Mouse (Mus musculus) liver, embryonic 14.5 days (tissue): ENCODE measurements at regions not wholly inside any gene's neighbourhood (a gene's known extent, or its start where the extent isn't known, plus 50 kb on each side); places are given as distances from the start of the nearest gene placed in this dataset.

Experiments
- CTCF ChIP-seq: IDR thresholded peaks from 2 replicates; pipeline ENCODE4 v1.5.1; 2016; ENCODE audit warnings: antibody characterized with exemption, low read depth, control low read depth
- EP300 ChIP-seq: IDR thresholded peaks from 2 replicates; pipeline ENCODE4 v1.6.1; 2016; ENCODE audit warnings: antibody characterized with exemption, low read depth

GRCm38 (mm10) chr11:114249215-114249614 lies 182.4 kb upstream of the Sdk2 start:
- TF ChIP-seq CTCF: no peak
- peak; percentile 39; the same call in 1 of the 2 replicates for TF ChIP-seq EP300
